Mouse (Mus musculus) myocyte (in vitro differentiated cells): ENCODE measurements around the gene Ccdc124. TPM values are rescaled to one million over a fixed set of nuclear protein-coding genes. Genes with fewer than 3 reads are reported as not detected.

Experiments used
- H3K27me3 ChIP-seq: one replicate; pipeline ENCODE4 v1.6.1; 2011; ENCODE audit not compliant: control insufficient read depth, insufficient read depth, insufficient read length
- H3K36me3 ChIP-seq: one replicate; pipeline ENCODE4 v1.6.1; 2011; ENCODE audit not compliant: control insufficient read depth, insufficient read depth
- H3K4me2 ChIP-seq: one replicate; pipeline ENCODE4 v1.6.1; 2011; ENCODE audit warnings: low read depth, control low read depth
- H3K4me3 ChIP-seq: one replicate; pipeline ENCODE4 v1.5.1; 2011; ENCODE audit warnings: mild to moderate bottlenecking, control low read depth, moderate library complexity
- H3K79me2 ChIP-seq: one replicate; pipeline ENCODE4 v1.6.1; 2011; ENCODE audit not compliant: control insufficient read depth, insufficient read depth
- H3ac ChIP-seq: one replicate; pipeline ENCODE4 v1.6.1; 2011; ENCODE audit not compliant: control insufficient read depth, insufficient read length
- CEBPB ChIP-seq: IDR thresholded peaks from 2 replicates; pipeline ENCODE4 v1.6.1; 2011; ENCODE audit warnings: mild to moderate bottlenecking, moderate library complexity; ENCODE audit not compliant: poor library complexity, insufficient read depth, severe bottlenecking
- E2F4 ChIP-seq: IDR thresholded peaks from one replicate; pipeline ENCODE4 v1.6.1; 2011; ENCODE audit warnings: mild to moderate bottlenecking, control low read depth, moderate library complexity; ENCODE audit not compliant: insufficient read depth
- MAX ChIP-seq: IDR thresholded peaks from one replicate; pipeline ENCODE4 v1.6.1; 2011; ENCODE audit warnings: low read depth, mild to moderate bottlenecking, control low read depth
- MYOD1 ChIP-seq, 3 experiments: IDR thresholded peaks; one replicate each; pipeline ENCODE4 v1.6.1; 2011; ENCODE audit warnings: control low read depth in 2 of 3, low read depth in 2 of 3, mild to moderate bottlenecking in 2 of 3, moderate library complexity in 1 of 3; ENCODE audit not compliant: insufficient read length in 2 of 3, control insufficient read depth in 1 of 3
- MYOG ChIP-seq, 3 experiments: IDR thresholded peaks; one replicate each; pipeline ENCODE4 v1.6.1; 2011; ENCODE audit warnings: control low read depth in 2 of 3, low read depth in 2 of 3, mild to moderate bottlenecking in 2 of 3; ENCODE audit not compliant: insufficient read length in 2 of 3, control insufficient read depth in 1 of 3, insufficient read depth in 1 of 3
- POLR2A ChIP-seq: IDR thresholded peaks from one replicate; pipeline ENCODE4 v1.6.1; 2011; ENCODE audit warnings: low read depth, mild to moderate bottlenecking, control low read depth, moderate library complexity; ENCODE audit not compliant: insufficient read length
- POLR2AphosphoS2 ChIP-seq: IDR thresholded peaks from one replicate; pipeline ENCODE4 v1.6.1; 2011; ENCODE audit warnings: low read depth, control low read depth; ENCODE audit not compliant: insufficient read length
- REST ChIP-seq: IDR thresholded peaks from one replicate; pipeline ENCODE4 v1.6.1; 2011; ENCODE audit warnings: mild to moderate bottlenecking, control low read depth, moderate library complexity; ENCODE audit not compliant: insufficient read depth, insufficient read length
- SRF ChIP-seq: IDR thresholded peaks from one replicate; pipeline ENCODE4 v1.6.1; 2011; ENCODE audit warnings: low read depth; ENCODE audit not compliant: control insufficient read depth, insufficient read length
- TCF12 ChIP-seq: IDR thresholded peaks from one replicate; pipeline ENCODE4 v1.6.1; 2011; ENCODE audit warnings: mild to moderate bottlenecking, control low read depth; ENCODE audit not compliant: poor library complexity, insufficient read depth, severe bottlenecking
- TCF3 ChIP-seq: IDR thresholded peaks from one replicate; pipeline ENCODE4 v1.6.1; 2011; ENCODE audit warnings: low read depth, control low read depth; ENCODE audit not compliant: insufficient read length
- USF1 ChIP-seq: IDR thresholded peaks from one replicate; pipeline ENCODE4 v1.6.1; 2011; ENCODE audit warnings: low read depth, mild to moderate bottlenecking, control low read depth, moderate library complexity
- polyA plus RNA-seq: library from polyadenylated mRNA; unstranded; fragments of >200 nt; fragmentation: generic; extraction: Trizol; gene quantifications from one replicate; pipeline ENCODE4 v1.2.1, GENCODE M21; 2012; ENCODE audit warnings: missing spikeins

The Ccdc124 gene
- polyA plus RNA-seq, 1 experiment: 141 TPM

GRCm38 (mm10) chr8:70899226-70899625 lies 25.5 kb upstream of the Ccdc124 start:
- Histone ChIP-seq H3ac (no peak overlapping the region), H3K4me3 (no peak overlapping the region), H3K4me2 (no peak overlapping the region), H3K79me2 (peaks cover 18% of the 10 kb centered on the region), H3K36me3 (peaks cover 8% of the 10 kb centered on the region), H3K27me3 (no peaks in the 10 kb centered on the region)
- TF ChIP-seq TCF12 (no peak), E2F4 (no peak), MAX (no peak), USF1 (no peak), POLR2A (no peak), REST (no peak), CEBPB (no peak), POLR2AphosphoS2 (no peak)

DNA sequence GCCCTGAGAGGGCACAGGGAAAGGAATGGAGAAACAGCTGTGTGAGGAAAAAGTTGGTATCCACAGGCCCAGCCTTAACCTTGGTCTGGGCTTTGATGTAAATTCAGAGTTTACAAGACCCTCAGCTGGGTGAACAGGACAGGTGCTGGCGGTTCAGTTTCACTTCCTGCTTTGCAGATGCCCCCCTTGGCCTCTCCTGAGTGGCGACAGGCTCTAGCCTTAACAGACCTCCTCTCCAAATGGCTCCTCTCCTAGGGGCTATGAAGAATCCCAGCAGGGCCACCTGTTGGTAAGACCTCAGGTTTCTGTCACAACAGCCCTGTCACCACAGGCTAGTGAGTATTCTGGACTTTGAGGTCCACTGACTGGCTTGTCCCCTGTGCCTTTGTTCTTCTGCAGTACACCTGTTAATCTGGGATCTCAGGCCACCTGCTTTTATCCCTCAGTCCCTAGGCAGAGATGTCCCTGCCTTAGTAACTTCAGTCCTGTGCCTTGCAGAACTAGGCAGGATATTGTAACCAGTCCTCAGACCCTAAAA lies 25.0 kb upstream of the Ccdc124 start:
- Histone ChIP-seq H3ac (no peak overlapping the region), H3K36me3 (peaks cover 13% of the 10 kb centered on the region), H3K4me2 (peak overlapping the region; percentile 94), H3K79me2 (peaks cover 18% of the 10 kb centered on the region), H3K4me3 (peak overlapping the region; percentile 98), H3K27me3 (no peaks in the 10 kb centered on the region)
- TF ChIP-seq TCF12 (no peak), SRF (no peak), POLR2AphosphoS2 (no peak), CEBPB (no peak), E2F4 (no peak), MYOD1 (IDR thresholded peaks at IDR 0.05; ENCODE audit: control insufficient read depth in 1 of 3, insufficient read length in 2 of 3, low read depth in 2 of 3) (no peak), REST (no peak), POLR2A (no peak), USF1 (no peak), MYOG (IDR thresholded peaks at IDR 0.05; ENCODE audit: control insufficient read depth in 1 of 3, insufficient read depth in 1 of 3, insufficient read length in 2 of 3, low read depth in 2 of 3) (no peak), MAX (no peak), TCF3 (no peak)

DNA sequence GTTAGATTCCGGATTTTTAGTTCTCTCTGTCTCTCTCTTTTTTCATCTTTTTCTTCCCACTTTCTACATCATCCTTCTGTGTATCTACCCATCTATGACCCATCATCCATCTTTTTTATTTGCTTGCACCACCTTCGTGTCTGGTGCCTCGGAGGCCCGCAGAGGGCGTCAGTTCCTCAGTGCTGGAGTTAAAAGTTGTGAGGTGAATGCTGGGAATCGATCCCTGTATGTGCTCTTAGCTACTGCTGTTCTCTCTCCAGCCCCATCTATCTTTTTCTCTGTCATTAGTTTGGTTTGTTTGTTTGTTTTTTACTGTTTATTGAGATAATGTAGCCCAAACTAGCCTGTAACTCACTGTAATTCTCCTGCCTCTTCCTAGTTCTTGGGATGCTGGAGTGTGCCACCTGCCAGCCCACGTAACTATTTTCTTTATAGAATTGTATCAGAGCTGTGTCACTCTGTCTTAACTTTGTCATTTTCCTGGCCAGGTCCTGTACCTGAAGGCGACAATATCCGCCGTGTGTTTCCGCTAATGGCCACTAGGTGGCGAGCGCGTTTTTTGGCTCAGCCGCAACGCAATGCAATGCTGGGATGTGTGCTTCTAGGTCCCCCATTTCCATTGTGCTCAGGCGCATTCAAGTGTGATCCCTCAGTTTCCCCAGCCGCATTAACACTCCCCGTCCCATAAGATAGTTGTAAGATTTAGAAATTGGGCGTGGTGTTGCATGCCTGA lies 24.1 kb upstream of the Ccdc124 start:
- peak overlapping the region; percentile 98 for H3K4me3 ChIP-seq
- H3K79me2 ChIP-seq: peaks cover 18% of the 10 kb centered on the region
- H3K27me3 ChIP-seq: no peaks in the 10 kb centered on the region
- H3K36me3 ChIP-seq: peaks cover 21% of the 10 kb centered on the region
- TF ChIP-seq POLR2A (no peak), TCF3 (no peak), SRF (no peak), MAX (no peak), MYOG (IDR thresholded peaks at IDR 0.05; ENCODE audit: control insufficient read depth in 1 of 3, insufficient read depth in 1 of 3, insufficient read length in 2 of 3, low read depth in 2 of 3) (no peak), CEBPB (no peak), POLR2AphosphoS2 (no peak), E2F4 (no peak), REST (no peak), TCF12 (no peak), USF1 (no peak), MYOD1 (IDR thresholded peaks at IDR 0.05; ENCODE audit: control insufficient read depth in 1 of 3, insufficient read length in 2 of 3, low read depth in 2 of 3) (no peak)
- peak overlapping the region; percentile 61 for H3ac ChIP-seq
- peak overlapping the region; percentile 94 for H3K4me2 ChIP-seq

- Histone ChIP-seq H3K27me3 (no peaks in the 10 kb centered on the region), H3K4me3 (peak within 1 kb of the TSS; percentile 98), H3K79me2 (peaks cover 18% of the 10 kb centered on the region), H3K4me2 (peak within 1 kb of the TSS; percentile 97), H3ac (peak within 1 kb of the TSS; percentile 61), H3K36me3 (peaks cover 21% of the 10 kb centered on the region)
- peak; percentile 94 for TF ChIP-seq POLR2A
- TF ChIP-seq POLR2AphosphoS2: peak; percentile 98
- no peak for TF ChIP-seq TCF3
- peak; percentile 54 for TF ChIP-seq REST
These were observed 23.4 kb upstream of the Ccdc124 start, which contains the start of gene Rpl18a for GRCm38 (mm10) chr8:70897021-70897680. Rpl18a (minus strand) TSS chr8:70897412.
